Mouse (Mus musculus) skeletal muscle tissue, adult 2 months (tissue): ENCODE measurements at regions not wholly inside any gene's neighbourhood (a gene's known extent, or its start where the extent isn't known, plus 50 kb on each side); places are given as distances from the start of the nearest gene placed in this dataset.

Experiments used
- DNase-seq: peaks from one replicate; pipeline ENCODE4 v3.0.0-alpha.2; 2012; ENCODE audit warnings: low read depth, low spot score

- DNase-seq: no peak
These were observed 80.2 kb upstream of the Shisa6 start for GRCm38 (mm10) chr11:66605998-66606397.

- no peak for DNase-seq
These were observed 80.9 kb upstream of the Shisa6 start for GRCm38 (mm10) chr11:66606646-66607045.

- DNase-seq: no peak
These were observed 84.0 kb upstream of the Shisa6 start for GRCm38 (mm10) chr11:66609733-66610132.

GRCm38 (mm10) chr11:66613150-66613549 lies 87.4 kb upstream of the Shisa6 start:
- DNase-seq: peak; percentile 1

- DNase-seq: no peak
These were observed 99.7 kb upstream of the Shisa6 start for GRCm38 (mm10) chr11:66625491-66625890.

- no peak for DNase-seq
These were observed 131.0 kb upstream of the Shisa6 start for GRCm38 (mm10) chr11:66656810-66657209.

GRCm38 (mm10) chr11:66674581-66674980 lies 148.8 kb upstream of the Shisa6 start:
- DNase-seq: no peak

GRCm38 (mm10) chr11:66680057-66680621 lies 154.4 kb upstream of the Shisa6 start:
- DNase-seq: no peak

- DNase-seq: no peak
These were observed 156.1 kb upstream of the Shisa6 start for GRCm38 (mm10) chr11:66681892-66682291.

GRCm38 (mm10) chr11:66684181-66684580 lies 158.4 kb upstream of the Shisa6 start:
- DNase-seq: no peak

- DNase-seq: no peak
These were observed 169.0 kb upstream of the Shisa6 start for GRCm38 (mm10) chr11:66694651-66695266.

GRCm38 (mm10) chr11:66696791-66697190 lies 171.0 kb upstream of the Shisa6 start:
- DNase-seq: no peak

GRCm38 (mm10) chr11:66745479-66745878 lies 166.3 kb upstream of the Pirt start:
- no peak for DNase-seq

- no peak for DNase-seq
These were observed 121.8 kb upstream of the Pirt start for GRCm38 (mm10) chr11:66789997-66790396.

- DNase-seq: no peak
These were observed 104.9 kb upstream of the Pirt start for GRCm38 (mm10) chr11:66806887-66807286.

- no peak for DNase-seq
These were observed 98.5 kb upstream of the Pirt start for GRCm38 (mm10) chr11:66813310-66813709.

- DNase-seq: no peak
These were observed 98.0 kb upstream of the Pirt start for GRCm38 (mm10) chr11:66813731-66814130.

- DNase-seq: no peak
These were observed 75.9 kb upstream of the Pirt start for GRCm38 (mm10) chr11:66835864-66836263.

- DNase-seq: no peak
These were observed 75.0 kb upstream of the Pirt start for GRCm38 (mm10) chr11:66836633-66837380.

GRCm38 (mm10) chr11:66845238-66845637 lies 66.5 kb upstream of the Pirt start:
- DNase-seq: no peak

- no peak for DNase-seq
These were observed 65.6 kb upstream of the Pirt start for GRCm38 (mm10) chr11:66846043-66846775.
